33 mouse cellular contexts compared by ENCODE assay signal in genomic region chr1:37187050-37187449, GRCm38 (mm10). TPM values are rescaled to one million over a fixed set of nuclear protein-coding genes. Genes with fewer than 3 reads are reported as not detected.
DNase-seq lines count a peak whose midpoint lies in the region; ATAC-seq lines count a peak whose summit lies in the region.
"Had no signal": no experiment of that assay in that cellular context is flagged by ENCODE, and none has a peak within 500 bp of the region (broad histone marks: within the 10 kb centered on the region; RNA-seq: fewer than 3 reads in every experiment).

No protein-coding gene starts in this region.

- whole genome bisulfite sequencing in forebrain, embryonic 15.5 days = 52% methylated on average over 6 of the region's 6 CpGs
- 37% methylated on average over 6 of the region's 6 CpGs for WGBS in forebrain, embryonic 13.5 days
- 34% methylated on average over 6 of the region's 6 CpGs for whole genome bisulfite sequencing in embryonic facial prominence, embryonic 13.5 days

- DNase-seq in ZHBTc4 (ENCODE audit: low read depth, low spot score) = peak; percentile 20
- no peak for DNase-seq in lung, postnatal 4 days
- no peak for DNase-seq in heart, postnatal 36 days
- DNase-seq in kidney, adult 9 months = no peak
- DNase-seq: adrenal gland, adult 8-10 months; adrenal gland, postnatal 25 days; cerebellum, adult 11-12 months; cerebellum, adult 8-10 months; cerebellum, postnatal 10 days; cerebellum, postnatal 36 days; embryo, embryonic 11 days; gastrocnemius, postnatal 10 days; gastrocnemius, postnatal 36 days; heart, adult 2 months; heart, postnatal 14 days; kidney, adult 11 months had no signal

- no peak overlapping the region for H3K27ac ChIP-seq in forebrain, embryonic 15.5 days (replicated peaks)
- no peak overlapping the region for H3K27ac ChIP-seq in forebrain, embryonic 13.5 days
- 0 out of 2 replicates have a peak overlapping the region, but pooled peaks have one; percentile 40 for H3K27ac ChIP-seq in embryonic facial prominence, embryonic 13.5 days
- H3K27ac ChIP-seq: embryonic facial prominence, embryonic 12.5 days; heart, adult 2 months; heart, embryonic 10.5 days; heart, embryonic 13.5 days; hindbrain, embryonic 12.5 days; hindbrain, embryonic 15.5 days; intestine, embryonic 15.5 days had no signal

- no peak overlapping the region for H3K4me2 ChIP-seq in forebrain, embryonic 15.5 days (replicated peaks)
- H3K4me2 ChIP-seq in forebrain, embryonic 13.5 days = no peak overlapping the region
- peak overlapping the region; percentile 18; the same call in 1 of the 2 replicates for H3K4me2 ChIP-seq in embryonic facial prominence, embryonic 13.5 days
- H3K4me2 ChIP-seq: embryonic facial prominence, embryonic 12.5 days; heart, embryonic 13.5 days; hindbrain, embryonic 12.5 days; hindbrain, embryonic 15.5 days; intestine, embryonic 15.5 days had no signal

- no peaks in the 10 kb centered on the region for H3K27me3 ChIP-seq in forebrain, embryonic 15.5 days
- H3K27me3 ChIP-seq in forebrain, embryonic 13.5 days = no peaks in the 10 kb centered on the region
- no peaks in the 10 kb centered on the region; the same call in 1 of the 2 replicates for H3K27me3 ChIP-seq in embryonic facial prominence, embryonic 13.5 days
- H3K27me3 ChIP-seq: embryonic facial prominence, embryonic 12.5 days; hindbrain, embryonic 12.5 days; hindbrain, embryonic 15.5 days; intestine, embryonic 15.5 days had no signal

- intact Hi-C loops in heart, postnatal 36 days (cut with DNase I) = no loop called here

- H3K36me3 ChIP-seq in forebrain, embryonic 15.5 days = no peaks in the 10 kb centered on the region
- no peaks in the 10 kb centered on the region for H3K36me3 ChIP-seq in forebrain, embryonic 13.5 days (ENCODE audit: poor library complexity, severe bottlenecking)
- H3K36me3 ChIP-seq in embryonic facial prominence, embryonic 13.5 days = no peaks in the 10 kb centered on the region
- H3K36me3 ChIP-seq: embryonic facial prominence, embryonic 12.5 days; heart, embryonic 10.5 days; heart, embryonic 13.5 days; hindbrain, embryonic 12.5 days; hindbrain, embryonic 15.5 days; intestine, embryonic 15.5 days had no signal

- no peak overlapping the region for H3K9ac ChIP-seq in forebrain, embryonic 15.5 days (replicated peaks)
- no peak overlapping the region for H3K9ac ChIP-seq in forebrain, embryonic 13.5 days
- H3K9ac ChIP-seq in embryonic facial prominence, embryonic 13.5 days = no peak overlapping the region
- H3K9ac ChIP-seq: embryonic facial prominence, embryonic 12.5 days; heart, embryonic 13.5 days; hindbrain, embryonic 12.5 days; hindbrain, embryonic 15.5 days; intestine, embryonic 15.5 days had no signal

- H3K4me3 ChIP-seq in forebrain, embryonic 15.5 days = no peak overlapping the region
- H3K4me3 ChIP-seq in forebrain, embryonic 13.5 days = no peak overlapping the region
- H3K4me3 ChIP-seq in embryonic facial prominence, embryonic 13.5 days = no peak overlapping the region
- H3K4me3 ChIP-seq: embryonic facial prominence, embryonic 12.5 days; erythroblast, embryonic 14.5 days; heart, adult 2 months; heart, embryonic 10.5 days; heart, embryonic 13.5 days; hindbrain, embryonic 12.5 days; hindbrain, embryonic 15.5 days; intestine, embryonic 15.5 days had no signal

- no peaks in the 10 kb centered on the region for H3K4me1 ChIP-seq in forebrain, embryonic 15.5 days
- no peaks in the 10 kb centered on the region; the same call in none of the 2 replicates for H3K4me1 ChIP-seq in forebrain, embryonic 13.5 days
- peaks cover 37% of the 10 kb centered on the region for H3K4me1 ChIP-seq in embryonic facial prominence, embryonic 13.5 days
- H3K4me1 ChIP-seq: heart, embryonic 13.5 days; hindbrain, embryonic 12.5 days; hindbrain, embryonic 15.5 days had no signal

- H3K9me3 ChIP-seq in forebrain, embryonic 15.5 days = no peaks in the 10 kb centered on the region
- H3K9me3 ChIP-seq in forebrain, embryonic 13.5 days (replicated peaks) = 0 out of 2 replicates have a peak, but pooled peaks cover 3% of the 10 kb centered on the region
- H3K9me3 ChIP-seq in embryonic facial prominence, embryonic 13.5 days = no peaks in the 10 kb centered on the region
- H3K9me3 ChIP-seq: embryonic facial prominence, embryonic 12.5 days; heart, embryonic 10.5 days; heart, embryonic 13.5 days; hindbrain, embryonic 15.5 days; intestine, embryonic 15.5 days had no signal

- ATAC-seq in forebrain, embryonic 15.5 days (replicated peaks) = 0 out of 2 replicates have a peak, but pooled peaks have one; percentile 29
- no peak for ATAC-seq in forebrain, embryonic 13.5 days
- ATAC-seq in embryonic facial prominence, embryonic 13.5 days (ENCODE audit: insufficient number of reproducible peaks, insufficient read depth, low FRiP score, low TSS enrichment, low read depth) = no peak
- ATAC-seq: activated CD4-positive, CD25-positive, alpha-beta regulatory T cell, adult 4 months; CD4-positive, CD25-positive, alpha-beta regulatory T cell, adult 4 months; forebrain, embryonic 14.5 days; intestine, embryonic 15.5 days had no signal

RNA-seq across cellular contexts. Expression of gene Cnga3, which starts 27.2 kb away (rescaled TPM):
- polyA plus RNA-seq in forebrain, embryonic 15.5 days (2015; fragmentation: Nextera tagmentation; extraction: Ambion mirVana) = 0.19 and 0.29 TPM in 2 replicates
- polyA plus RNA-seq in forebrain, embryonic 13.5 days (2015; fragmentation: Nextera tagmentation; extraction: Ambion mirVana) = 0.06 and 0.09 TPM in 2 replicates
- 0.14 TPM in 1 of 2 replicates, not detected in the other for polyA plus RNA-seq in embryonic facial prominence, embryonic 13.5 days (2015; fragmentation: Nextera tagmentation; extraction: Ambion mirVana)
- total RNA-seq in heart, postnatal 36 days (2021) = under 1 TPM; 0.86 to 0.87 TPM
- total RNA-seq: granulocyte monocyte progenitor cell, adult 5-6 weeks; hematopoietic stem cell, adult 5-6 weeks had no signal
- polyA plus RNA-seq: activated CD4-positive, CD25-positive, alpha-beta regulatory T cell, adult 4 months; cortical plate, adult 2 months; embryonic facial prominence, embryonic 12.5 days; erythroblast, embryonic 14.5 days; heart, embryonic 13.5 days; heart, embryonic 16.5 days; hindbrain, embryonic 15.5 days had no signal
